17 mouse cellular contexts compared by ENCODE assay signal in the genomic region with DNA sequence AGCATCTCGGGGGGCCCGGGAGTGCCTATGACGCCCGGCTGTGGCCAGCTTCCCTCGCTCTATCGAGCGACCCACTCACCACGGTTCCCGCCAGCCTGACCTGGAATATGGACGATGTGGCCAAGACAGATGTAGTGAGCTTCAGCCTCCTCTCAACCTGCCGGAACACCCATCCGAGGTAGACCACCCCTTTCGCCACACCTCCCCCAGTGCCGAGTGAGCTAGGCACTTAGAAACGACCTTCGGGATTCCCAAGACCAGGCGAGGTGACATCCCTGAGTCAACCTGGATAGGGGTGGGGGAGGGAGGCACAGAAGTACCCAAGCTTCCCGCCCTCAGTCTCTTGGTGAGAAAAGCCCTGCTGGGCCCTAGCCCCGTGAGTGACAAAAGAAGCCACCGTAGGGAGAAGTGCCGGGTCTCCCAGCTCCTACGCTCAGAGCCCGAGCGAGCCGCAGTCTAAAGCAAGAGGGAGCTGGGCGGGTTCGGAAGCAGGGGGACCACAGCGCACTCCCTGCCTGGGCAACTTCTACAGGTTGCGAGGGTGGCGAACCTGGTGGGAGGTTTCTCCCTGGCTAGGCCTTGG. TPM values are rescaled to one million over a fixed set of nuclear protein-coding genes. Genes with fewer than 3 reads are reported as not detected.
DNase-seq lines count a peak whose midpoint lies in the region; ATAC-seq and TF ChIP-seq lines count a peak whose summit lies in the region.
"Had no signal": no experiment of that assay in that cellular context is flagged by ENCODE, and none has a peak within 500 bp of the region (broad histone marks: within the 10 kb centered on the region; RNA-seq: fewer than 3 reads in every experiment).

No protein-coding gene starts in this region.

- no peaks in the 10 kb centered on the region for H3K36me3 ChIP-seq in forebrain, postnatal 0 days (ENCODE audit: insufficient read depth)
- H3K36me3 ChIP-seq in midbrain, embryonic 11.5 days (ENCODE audit: control insufficient read depth, insufficient read depth, low read length) = no peaks in the 10 kb centered on the region
- no peaks in the 10 kb centered on the region for H3K36me3 ChIP-seq in liver, postnatal 0 days (replicated peaks; ENCODE audit: insufficient read depth, low read length)

- 2% methylated on average over 30 of the region's 30 CpGs for WGBS in forebrain, postnatal 0 days
- WGBS in midbrain, embryonic 11.5 days = 2% methylated on average over 30 of the region's 30 CpGs
- WGBS in liver, postnatal 0 days (ENCODE audit: insufficient replicate concordance) = 4% methylated on average over 30 of the region's 30 CpGs

- no peaks in the 10 kb centered on the region for H3K4me1 ChIP-seq in forebrain, postnatal 0 days (ENCODE audit: insufficient read depth)
- H3K4me1 ChIP-seq in midbrain, embryonic 11.5 days (ENCODE audit: control insufficient read depth, insufficient read depth, low read length) = peaks cover 20% of the 10 kb centered on the region
- peaks cover 3% of the 10 kb centered on the region; the same call in 1 of the 2 replicates for H3K4me1 ChIP-seq in liver, postnatal 0 days (ENCODE audit: insufficient read depth)

- peak overlapping the region; percentile 28 for H3K4me3 ChIP-seq in forebrain, postnatal 0 days (ENCODE audit: low read depth, low read length)
- H3K4me3 ChIP-seq in midbrain, embryonic 11.5 days (ENCODE audit: low read depth, low read length) = peak overlapping the region; percentile 47
- H3K4me3 ChIP-seq in liver, postnatal 0 days (ENCODE audit: low read depth, low read length) = no peak overlapping the region
- H3K4me3 ChIP-seq in layer of hippocampus, adult 2 months = no peak overlapping the region

- TF ChIP-seq EP300 in liver, postnatal 0 days (IDR thresholded peaks at IDR 0.05; ENCODE audit: low read depth) = no peak

- H3K27me3 ChIP-seq in forebrain, postnatal 0 days (ENCODE audit: insufficient read depth, low read length) = peaks cover 71% of the 10 kb centered on the region
- peaks cover 97% of the 10 kb centered on the region for H3K27me3 ChIP-seq in midbrain, embryonic 11.5 days (ENCODE audit: control insufficient read depth, insufficient read depth, low read length)
- H3K27me3 ChIP-seq in liver, postnatal 0 days (ENCODE audit: insufficient read depth, low read length) = peaks cover 96% of the 10 kb centered on the region

- H3K4me2 ChIP-seq in forebrain, postnatal 0 days (ENCODE audit: low read depth) = peak overlapping the region; percentile 39
- peak overlapping the region; percentile 43 for H3K4me2 ChIP-seq in midbrain, embryonic 11.5 days
- no peak overlapping the region for H3K4me2 ChIP-seq in liver, postnatal 0 days (ENCODE audit: low read depth, low read length)
- H3K4me2 ChIP-seq: liver, embryonic 11.5 days had no signal

- no peak for TF ChIP-seq CTCF in forebrain, postnatal 0 days (IDR thresholded peaks at IDR 0.05; ENCODE audit: low read depth)
- no peak for TF ChIP-seq CTCF in liver, postnatal 0 days (IDR thresholded peaks at IDR 0.05; ENCODE audit: low read depth)
- TF ChIP-seq CTCF in layer of hippocampus, adult 2 months (conservative IDR thresholded peaks at IDR 0.05) = no peak

- ATAC-seq in forebrain, postnatal 0 days = peak; percentile 44; the same call in 1 of the 2 replicates
- ATAC-seq in midbrain, embryonic 11.5 days (ENCODE audit: low FRiP score) = no peak
- ATAC-seq in liver, postnatal 0 days = no peak

- H3K9me3 ChIP-seq in forebrain, postnatal 0 days (ENCODE audit: low read length) = no peaks in the 10 kb centered on the region
- no peaks in the 10 kb centered on the region for H3K9me3 ChIP-seq in midbrain, embryonic 11.5 days (ENCODE audit: control insufficient read depth, low read length)
- H3K9me3 ChIP-seq in liver, postnatal 0 days (ENCODE audit: low read length) = no peaks in the 10 kb centered on the region

- 0 out of 2 replicates have a peak overlapping the region, but pooled peaks have one; percentile 19 for H3K9ac ChIP-seq in forebrain, postnatal 0 days
- peak overlapping the region; percentile 68 for H3K9ac ChIP-seq in midbrain, embryonic 11.5 days (ENCODE audit: low read length)
- no peak overlapping the region for H3K9ac ChIP-seq in liver, postnatal 0 days (replicated peaks)

- DNase-seq in testis, postnatal 10 days (ENCODE audit: low spot score) = peak; percentile 43
- no peak for DNase-seq in testis, postnatal 14 days (ENCODE audit: low spot score)
- peak; percentile 32 for DNase-seq in forebrain, postnatal 0 days
- DNase-seq in midbrain, embryonic 11.5 days (ENCODE audit: low spot score, missing footprints) = peak; percentile 96
- no peak for DNase-seq in lung, postnatal 10 days
- no peak for DNase-seq in liver, postnatal 0 days
- DNase-seq in layer of hippocampus, adult 2 months (ENCODE audit: low spot score in 2 of 2) = no peak
- DNase-seq in layer of hippocampus, adult 9-11 months = no peak
- DNase-seq: cerebellum, adult 8-10 months; gastrocnemius, postnatal 14 days; lung, postnatal 36 days; thymus, adult 2 months had no signal

- H3K27ac ChIP-seq in forebrain, postnatal 0 days (ENCODE audit: low read depth, low read length) = no peak overlapping the region
- peak overlapping the region; percentile 44 for H3K27ac ChIP-seq in midbrain, embryonic 11.5 days (ENCODE audit: low read depth, low read length)
- no peak overlapping the region for H3K27ac ChIP-seq in liver, postnatal 0 days (ENCODE audit: low read depth)
- H3K27ac ChIP-seq in layer of hippocampus, adult 2 months = no peak overlapping the region

RNA-seq across cellular contexts. Expression of a gene that starts 0.4 kb away (rescaled TPM):
- 4.6 and 5.4 TPM in 2 replicates for total RNA-seq in forebrain, postnatal 0 days (2014; rRNA removed)
- 1.4 and 3.7 TPM in 2 replicates for polyA plus RNA-seq in forebrain, postnatal 0 days (2015; fragmentation: Nextera tagmentation; extraction: Ambion mirVana)
- 21.5 and 22.0 TPM in 2 replicates for polyA plus RNA-seq in midbrain, embryonic 11.5 days (2014; fragmentation: Nextera tagmentation; extraction: Ambion mirVana)
- polyA plus RNA-seq in liver, postnatal 0 days (2015; fragmentation: Nextera tagmentation; extraction: Ambion mirVana) = not detected in 2 replicates
- total RNA-seq in layer of hippocampus, adult 2 months (2021) = under 1 TPM in 1 of 2 experiments, not detected in 1; 0.36 TPM
- total RNA-seq: gastrocnemius, postnatal 14 days; layer of hippocampus, postnatal 25 days had no signal
- polyA plus RNA-seq: heart, embryonic 16.5 days; kidney, embryonic 16.5 days had no signal

RNA-seq across cellular contexts. Expression of a gene that starts 41.5 kb away (rescaled TPM):
- 1.3 and 3.0 TPM in 2 replicates for total RNA-seq in forebrain, postnatal 0 days (2014; rRNA removed)
- polyA plus RNA-seq in forebrain, postnatal 0 days (2015; fragmentation: Nextera tagmentation; extraction: Ambion mirVana) = 2.3 and 3.1 TPM in 2 replicates
- 4.2 TPM in 2 replicates for polyA plus RNA-seq in midbrain, embryonic 11.5 days (2014; fragmentation: Nextera tagmentation; extraction: Ambion mirVana)
- polyA plus RNA-seq in liver, postnatal 0 days (2015; fragmentation: Nextera tagmentation; extraction: Ambion mirVana) = 21.0 and 24.5 TPM in 2 replicates
- 1 to 10 TPM; 7.9 to 8.5 TPM for total RNA-seq in layer of hippocampus, adult 2 months (2021)

RNA-seq across cellular contexts. Expression of a gene that starts 45.2 kb away (rescaled TPM):
- total RNA-seq in forebrain, postnatal 0 days (2014; rRNA removed) = not detected in 2 replicates
- polyA plus RNA-seq in forebrain, postnatal 0 days (2015; fragmentation: Nextera tagmentation; extraction: Ambion mirVana) = not detected in 2 replicates
- polyA plus RNA-seq in midbrain, embryonic 11.5 days (2014; fragmentation: Nextera tagmentation; extraction: Ambion mirVana) = not detected in 2 replicates
- polyA plus RNA-seq in liver, postnatal 0 days (2015; fragmentation: Nextera tagmentation; extraction: Ambion mirVana) = 32.4 and 32.5 TPM in 2 replicates
- under 1 TPM in 1 of 2 experiments, not detected in 1; 0.31 TPM for total RNA-seq in layer of hippocampus, adult 2 months (2021)
- total RNA-seq: gastrocnemius, postnatal 14 days had no signal
- polyA plus RNA-seq: kidney, embryonic 16.5 days; liver, embryonic 11.5 days; small intestine, adult 2 months had no signal

Comparison
In these comparisons a context has a peak if more than half of its experiments do, and no peak if none do; other contexts are left out.
1. DNase-seq: peak in testis, postnatal 10 days (single experiment), forebrain, postnatal 0 days (single experiment) and midbrain, embryonic 11.5 days (single experiment); none in testis, postnatal 14 days (single experiment), lung, postnatal 10 days (single experiment), liver, postnatal 0 days (single experiment), layer of hippocampus, adult 2 months (0 of 2) and layer of hippocampus, adult 9-11 months (single experiment).
2. H3K4me3 ChIP-seq: peak in forebrain, postnatal 0 days (single experiment) and midbrain, embryonic 11.5 days (single experiment); none in liver, postnatal 0 days (single experiment) and layer of hippocampus, adult 2 months (single experiment).
3. RNA of a gene that starts 45.2 kb away (polyA plus RNA-seq): 32.4 to 32.5 TPM in liver, postnatal 0 days; not detected in midbrain, embryonic 11.5 days and not detected in forebrain, postnatal 0 days; every median in the first group is over 10 times any median in the second.